Mouse (Mus musculus): ENCODE measurements around the gene Vwa1.
A peak's percentile ranks its signal among the peaks of the same experiment; 100 is the strongest.
"Not testable (repeated sequence)": the region's sequence is repeated elsewhere in the genome, so short reads cannot be mapped to it uniquely, and the experiment has no call there.

The Vwa1 gene

GRCm38 (mm10) chr4:155774280-155774754 lies at the start of gene Vwa1:
Gene Vwa1 (minus strand): TSS chr4:155774698.
- peak; percentile 92 for DNase-seq

- DNase-seq, result no peak
Measured at GRCm38 (mm10) chr4:155823443-155823842, 48.9 kb upstream of the Vwa1 start.

GRCm38 (mm10) chr4:155821025-155821424 lies 46.5 kb upstream of the Vwa1 start:
- no peak for DNase-seq

- DNase-seq, result no peak
Measured at GRCm38 (mm10) chr4:155817533-155817932, 43.0 kb upstream of the Vwa1 start.

- DNase-seq, result no peak
Measured at GRCm38 (mm10) chr4:155812665-155813181, 38.2 kb upstream of the Vwa1 start.

GRCm38 (mm10) chr4:155811929-155812664 lies 37.6 kb upstream of the Vwa1 start, which contains the start of gene Ccnl2:
Gene Ccnl2 (plus strand): TSS chr4:155812489.
- peak; percentile 95 for DNase-seq

GRCm38 (mm10) chr4:155807841-155808240 lies 33.3 kb upstream of the Vwa1 start:
- no peak for DNase-seq

GRCm38 (mm10) chr4:155803340-155804041 lies 29.0 kb upstream of the Vwa1 start:
- peak; percentile 94 for DNase-seq

GRCm38 (mm10) chr4:155802741-155803339 lies 28.3 kb upstream of the Vwa1 start, which contains the start of gene Mrpl20:
Gene Mrpl20 (plus strand): TSS chr4:155802878.
- DNase-seq, result no peak

GRCm38 (mm10) chr4:155802075-155802474 lies 27.6 kb upstream of the Vwa1 start:
- no peak for DNase-seq

GRCm38 (mm10) chr4:155793730-155794129 lies 19.2 kb upstream of the Vwa1 start:
- no peak for DNase-seq

- DNase-seq, result no peak
Measured at GRCm38 (mm10) chr4:155791240-155791933, 16.9 kb upstream of the Vwa1 start.

- DNase-seq, result no peak
Measured at GRCm38 (mm10) chr4:155790650-155791161, 16.2 kb upstream of the Vwa1 start.

GRCm38 (mm10) chr4:155790021-155790489 lies 15.6 kb upstream of the Vwa1 start, which contains the start of gene Ankrd65:
Gene Ankrd65 (plus strand): TSS chr4:155790439.
- no peak for DNase-seq

GRCm38 (mm10) chr4:155788833-155789232 lies 14.3 kb upstream of the Vwa1 start:
- not testable (repeated sequence) for DNase-seq

GRCm38 (mm10) chr4:155788300-155788699 lies 13.8 kb upstream of the Vwa1 start:
- DNase-seq, result no peak

- DNase-seq, result peak; percentile 18
Measured at GRCm38 (mm10) chr4:155785819-155786218, 11.3 kb upstream of the Vwa1 start, which contains the start of gene Tmem88b. Gene Tmem88b (minus strand): TSS chr4:155785874.

- DNase-seq, result no peak
Measured at GRCm38 (mm10) chr4:155785246-155785645, 10.7 kb upstream of the Vwa1 start.

GRCm38 (mm10) chr4:155784081-155784701 lies 9.7 kb upstream of the Vwa1 start:
- DNase-seq, result peak; percentile 83

GRCm38 (mm10) chr4:155783486-155784080 lies 9.1 kb upstream of the Vwa1 start:
- no peak for DNase-seq

GRCm38 (mm10) chr4:155780895-155781294 lies 6.4 kb upstream of the Vwa1 start:
- no peak for DNase-seq

All from right cerebral cortex, adult 18-20 months (tissue).